Mouse (Mus musculus) common myeloid progenitor, adult 5-6 weeks (primary cell): Measurements from ENCODE around the gene Oxct2a. TPM values are rescaled to one million over a fixed set of nuclear protein-coding genes. Genes with fewer than 3 reads are reported as not detected.
"Not testable (repeated sequence)": the region's sequence is repeated elsewhere in the genome, so short reads cannot be mapped to it uniquely, and the experiment has no call there.

ENCODE experiments used
- ATAC-seq: replicated peaks from 2 replicates; pipeline ENCODE4 v1.8.0; 2016; ENCODE audit warnings: low read depth, mild to moderate bottlenecking, moderate TSS enrichment, inconsistent platforms; ENCODE audit not compliant: poor library complexity, severe bottlenecking
- total RNA-seq: library from RNA; stranded (forward); fragments of 200-1000, 187-1606 nt; gene quantifications from 2 replicates; pipeline ENCODE4 v1.2.3, GENCODE M21; 2017

Gene Oxct2a
- total RNA-seq = not detected in 2 replicates

DNA sequence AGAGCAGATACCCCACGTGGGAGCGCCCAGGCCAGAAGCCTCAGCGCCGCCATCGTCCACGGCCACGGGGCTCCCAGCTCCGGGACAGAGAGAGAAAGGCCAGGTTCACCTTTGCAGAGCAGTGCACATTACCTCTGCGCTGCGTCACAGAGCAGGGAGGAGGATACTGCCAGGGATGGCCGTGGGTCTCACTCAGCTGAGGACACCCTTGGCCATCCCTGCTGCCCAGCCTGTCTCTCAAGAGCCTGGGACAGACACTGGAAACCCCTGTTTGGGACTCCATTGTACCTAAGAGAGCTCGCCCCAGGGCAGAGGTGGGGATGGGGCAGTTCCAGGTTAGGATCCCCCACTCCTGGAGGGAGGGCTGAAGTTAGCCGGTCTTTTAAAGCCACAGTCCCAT lies at the start of gene Oxct2a:
Gene Oxct2a, minus strand, starts transcription at position 101 of the 400 bp plus-strand sequence.
- ATAC-seq = 0 out of 2 replicates have a peak, but pooled peaks have one; percentile 20

DNA sequence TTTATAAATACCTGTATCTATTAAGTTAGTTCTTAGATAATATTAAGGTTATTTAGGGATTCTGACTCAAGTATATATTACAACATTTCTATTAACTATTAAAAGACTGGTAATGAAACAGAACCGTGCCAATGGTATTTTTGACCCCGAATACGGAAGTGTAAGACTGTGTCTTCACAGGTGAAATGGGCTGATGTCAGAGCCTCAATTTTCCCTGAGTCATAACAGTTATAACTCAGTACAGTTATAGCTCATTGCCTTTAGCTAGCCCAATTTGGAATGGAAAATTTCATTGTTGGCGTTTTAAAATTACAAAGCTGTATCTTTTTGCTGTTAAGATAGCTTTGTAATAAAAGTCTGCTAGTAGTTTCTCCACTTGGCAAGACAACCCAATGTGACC lies 40.1 kb upstream of the Oxct2a start:
- ATAC-seq = no peak

DNA sequence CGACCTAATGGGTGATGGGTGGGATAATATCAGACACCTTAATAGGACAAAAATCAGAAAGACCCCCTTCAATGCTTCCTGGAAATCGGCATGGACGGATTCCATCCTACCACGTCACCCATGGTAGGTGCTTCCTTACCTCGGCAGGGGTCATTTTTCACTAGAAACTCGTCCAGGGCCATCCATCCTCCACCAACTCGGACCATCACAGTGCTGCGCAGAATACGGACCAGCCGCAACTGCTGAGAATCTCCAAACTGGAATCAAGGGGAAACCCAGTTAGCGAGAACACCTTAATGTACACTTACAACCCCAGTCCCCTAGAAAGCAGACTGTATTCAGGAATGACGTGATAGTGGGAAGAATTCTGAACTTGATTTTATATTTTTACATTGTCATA lies 37.3 kb upstream of the Oxct2a start:
- ATAC-seq = no peak

DNA sequence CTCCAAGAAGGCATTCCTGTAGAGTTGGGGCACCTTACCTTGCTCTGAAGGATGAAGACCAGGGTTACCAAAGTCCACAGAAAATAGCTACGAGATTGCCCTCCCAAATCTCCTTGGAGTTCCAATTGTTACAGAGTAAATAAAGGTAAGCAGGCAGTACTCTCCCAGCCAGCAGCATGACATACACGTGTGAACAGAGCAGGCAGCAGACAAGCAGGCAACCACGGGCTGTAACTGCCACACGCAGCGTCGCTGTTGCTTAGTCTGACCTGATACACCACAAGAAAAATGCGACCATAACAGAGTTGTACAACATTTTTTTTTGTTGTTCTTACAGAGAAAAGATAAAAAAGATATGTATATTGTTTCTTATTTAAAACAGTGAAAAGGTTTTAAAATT lies 35.2 kb upstream of the Oxct2a start:
- ATAC-seq = no peak

DNA sequence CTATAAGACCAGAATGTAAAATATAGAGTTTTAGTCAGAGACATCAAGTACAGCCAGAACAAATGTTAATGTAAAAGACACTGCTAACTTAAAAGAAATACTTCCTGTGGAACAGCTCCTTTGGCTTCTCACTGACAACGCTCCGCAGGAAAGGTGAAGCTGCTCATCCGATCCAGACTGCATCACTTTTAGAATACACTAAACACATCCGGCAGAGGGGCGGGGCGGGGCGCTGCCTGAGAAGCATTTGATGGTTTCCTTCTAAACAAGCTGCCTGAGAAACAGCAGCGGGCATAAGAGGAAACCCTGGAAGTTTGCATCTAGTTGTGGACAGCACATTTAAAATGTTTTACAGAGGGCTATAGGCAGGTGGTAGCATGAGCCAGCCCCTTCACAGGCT lies 32.5 kb upstream of the Oxct2a start:
- ATAC-seq = no peak

DNA sequence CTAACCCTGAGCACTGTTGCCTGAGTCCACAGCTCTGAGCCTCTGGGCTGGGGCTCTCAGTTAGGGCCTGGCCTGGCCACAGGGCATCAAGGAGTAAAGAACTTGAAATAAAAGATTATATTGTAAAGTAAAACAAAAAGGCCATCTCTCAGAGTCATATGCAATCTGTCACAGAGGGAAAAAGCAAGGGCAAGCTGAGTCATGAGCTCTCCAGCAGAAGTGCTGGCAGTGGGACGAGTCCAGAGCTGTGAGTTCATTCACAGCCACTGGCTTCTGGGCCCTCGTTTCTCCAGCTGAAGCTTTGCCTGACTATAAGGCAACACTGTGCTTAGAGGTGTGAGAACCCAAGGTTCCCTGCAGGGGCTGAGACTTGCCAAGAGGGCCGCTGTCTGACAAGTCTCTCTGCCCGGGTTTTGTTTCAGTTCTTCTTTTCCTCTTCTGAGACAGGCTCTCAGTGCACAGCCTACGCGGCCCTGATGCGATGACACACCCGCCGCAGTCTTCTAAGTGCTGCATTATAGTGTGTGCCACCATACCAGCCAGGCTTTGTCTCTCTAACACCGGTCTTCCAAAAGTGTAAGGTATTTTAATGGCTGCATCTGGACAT lies 29.9 kb upstream of the Oxct2a start:
- ATAC-seq = 0 out of 2 replicates have a peak, but pooled peaks have one; percentile 50

DNA sequence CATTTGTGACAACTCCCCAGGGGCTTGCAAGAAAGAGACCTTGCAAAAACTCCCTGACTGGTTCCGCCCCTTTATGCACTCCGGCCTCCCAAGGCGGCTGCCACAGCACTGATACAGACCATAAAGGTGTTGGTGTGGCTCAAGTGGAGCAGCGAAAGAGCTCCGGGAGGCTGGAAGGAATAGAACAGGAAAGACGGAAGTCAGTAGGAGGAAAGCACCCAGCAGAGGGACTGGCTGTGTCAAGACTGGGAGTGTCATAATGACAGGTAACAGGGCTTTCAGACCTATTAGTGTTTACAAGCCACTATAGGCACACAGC lies 20.0 kb upstream of the Oxct2a start:
- peak; percentile 16; the same call in 1 of the 2 replicates for ATAC-seq

DNA sequence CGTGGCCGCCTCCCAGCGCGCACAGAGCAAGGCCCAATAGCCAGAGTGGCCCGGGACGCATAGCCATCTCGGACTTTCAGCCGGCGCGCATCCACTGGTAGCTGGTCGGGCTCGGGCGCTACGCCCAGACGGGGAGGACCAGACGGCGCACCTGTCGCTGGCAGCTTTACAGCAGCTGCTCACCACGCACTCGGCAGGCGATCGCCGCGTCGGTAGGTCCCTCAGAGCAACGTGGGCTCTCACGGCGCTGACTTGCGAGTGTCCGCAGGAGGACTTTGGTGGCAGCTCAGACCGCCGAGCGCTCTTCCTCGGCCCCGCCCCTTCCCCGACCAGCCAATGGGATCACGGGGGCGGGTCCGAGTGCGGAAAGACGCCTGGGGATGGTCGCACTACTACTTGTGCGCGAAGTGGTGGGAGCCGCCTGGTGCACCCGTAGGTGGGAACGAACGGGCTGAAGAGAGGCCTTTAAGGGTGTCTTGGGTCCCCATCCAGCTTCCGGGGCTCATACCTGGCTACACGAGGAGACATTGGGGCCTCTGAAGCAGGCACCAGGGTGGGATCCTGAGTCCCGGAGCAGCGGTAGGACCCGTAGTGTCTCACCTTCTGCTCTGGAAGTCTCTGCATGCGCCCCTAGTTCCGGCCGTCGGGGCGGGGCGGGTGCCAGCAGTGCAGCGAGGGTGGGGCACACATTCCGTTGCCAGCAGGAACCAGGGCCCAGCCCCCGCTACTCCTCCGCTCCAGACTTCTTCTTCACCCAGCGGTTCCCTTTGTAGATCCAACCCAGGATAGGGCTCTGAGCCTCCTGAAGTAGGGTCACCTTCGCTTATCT lies 19.4 kb upstream of the Oxct2a start, which contains the start of gene Bmp8a:
Gene Bmp8a, minus strand, starts transcription at position 611 of the 829 bp plus-strand sequence.
- ATAC-seq = peak; percentile 90

DNA sequence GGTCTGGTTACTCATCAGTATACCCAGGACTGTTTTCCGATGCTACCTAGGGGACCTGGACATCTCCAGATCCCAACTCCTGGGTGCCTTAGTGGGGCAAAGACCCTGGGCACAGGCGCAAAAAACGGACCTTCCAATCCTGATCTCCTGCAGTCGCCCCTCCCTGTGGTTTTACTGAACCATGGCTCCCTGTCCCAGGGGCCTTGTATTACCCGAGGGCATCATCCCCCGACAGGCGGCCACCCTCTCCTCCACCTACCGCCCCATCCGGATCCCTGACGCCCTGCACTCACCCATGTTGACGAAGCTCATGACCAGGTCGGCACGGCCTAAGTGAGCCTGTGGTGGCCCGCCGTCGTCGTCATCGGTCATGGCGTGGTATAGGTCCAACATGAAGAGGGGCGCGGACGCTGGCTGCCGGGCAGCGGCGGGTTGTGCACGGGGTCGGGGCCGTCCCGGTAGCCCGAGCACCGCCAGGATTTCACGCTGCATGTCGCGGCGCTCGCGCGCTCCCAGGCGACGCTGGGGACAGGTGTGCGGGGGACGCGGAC lies 18.7 kb upstream of the Oxct2a start:
- ATAC-seq = peak; percentile 17; the same call in 1 of the 2 replicates

DNA sequence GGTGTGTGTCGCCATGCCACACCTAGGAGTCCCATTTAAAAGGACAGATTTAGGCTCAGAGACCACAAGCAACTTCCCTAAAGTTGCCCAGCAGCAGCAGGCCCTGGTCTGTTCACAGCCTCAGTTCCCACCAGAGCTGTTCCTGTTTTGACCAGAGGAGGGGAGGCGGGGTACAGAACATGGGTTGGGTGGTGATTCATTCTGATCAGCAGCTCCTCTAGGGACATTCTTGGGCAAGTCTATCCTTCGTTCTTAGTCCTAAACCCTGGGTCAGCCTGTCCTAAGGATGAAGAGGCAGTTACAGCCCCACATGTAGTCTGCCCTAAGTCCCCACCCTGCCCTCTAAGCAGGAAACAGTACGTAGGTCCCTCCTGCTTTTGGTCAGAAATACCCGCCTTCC lies 16.8 kb upstream of the Oxct2a start:
- no peak for ATAC-seq

DNA sequence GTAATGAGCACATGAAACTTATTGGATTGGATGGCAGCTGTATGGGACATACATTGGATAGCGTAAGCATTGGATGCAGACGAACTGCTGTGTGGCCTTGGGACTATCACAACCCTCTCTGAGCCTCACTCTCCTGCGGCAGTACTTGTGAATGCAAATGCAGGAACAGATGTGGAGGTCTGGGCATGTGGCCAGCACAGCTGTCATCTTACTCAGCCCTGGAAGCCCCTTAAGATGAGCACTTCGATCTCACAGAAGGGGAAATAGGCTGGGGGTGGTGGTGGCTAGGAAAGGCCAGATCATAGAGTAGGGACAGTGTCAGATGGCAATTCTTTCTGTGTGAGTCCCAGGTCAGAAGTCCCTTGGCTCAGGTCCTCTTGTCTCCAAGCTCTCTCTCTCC lies 14.3 kb upstream of the Oxct2a start:
- ATAC-seq = no peak

DNA sequence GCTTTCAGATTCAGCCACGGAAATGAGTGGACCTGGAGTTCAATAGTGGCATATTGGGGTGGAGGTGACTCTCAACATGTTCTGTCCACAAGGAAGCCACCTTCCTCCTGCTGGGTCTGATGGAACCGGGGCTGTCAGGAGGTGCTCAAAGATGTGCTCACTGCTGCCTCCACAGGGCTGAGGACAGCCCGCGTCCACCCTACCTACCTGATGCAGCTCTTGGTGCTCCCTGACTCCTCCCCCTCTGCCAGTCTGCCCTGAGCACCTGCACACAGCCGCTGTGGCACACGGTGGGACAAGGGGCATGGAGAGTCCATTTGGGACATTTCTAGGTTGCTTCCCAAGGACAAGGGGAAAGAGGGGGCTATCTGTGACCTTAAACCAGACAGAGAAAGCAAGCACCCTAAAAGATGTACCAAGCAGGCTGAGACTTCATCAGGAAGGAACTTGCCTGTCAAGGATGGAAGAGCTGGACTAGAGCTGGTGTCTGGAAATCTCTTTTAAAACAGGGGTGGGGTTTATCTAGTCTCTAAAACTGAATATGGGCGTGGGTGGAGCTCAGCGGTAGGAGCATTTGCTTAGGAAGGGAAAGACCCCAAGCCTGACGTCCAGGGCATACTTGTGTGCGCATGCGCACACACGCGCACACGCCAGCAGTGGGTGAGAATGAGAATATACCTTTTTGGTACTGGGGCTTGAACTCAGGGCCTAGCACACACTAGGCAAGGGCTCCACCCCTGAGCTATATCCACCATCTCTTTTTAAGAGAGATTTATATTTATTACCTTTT lies 12.6 kb upstream of the Oxct2a start:
- ATAC-seq = no peak

DNA sequence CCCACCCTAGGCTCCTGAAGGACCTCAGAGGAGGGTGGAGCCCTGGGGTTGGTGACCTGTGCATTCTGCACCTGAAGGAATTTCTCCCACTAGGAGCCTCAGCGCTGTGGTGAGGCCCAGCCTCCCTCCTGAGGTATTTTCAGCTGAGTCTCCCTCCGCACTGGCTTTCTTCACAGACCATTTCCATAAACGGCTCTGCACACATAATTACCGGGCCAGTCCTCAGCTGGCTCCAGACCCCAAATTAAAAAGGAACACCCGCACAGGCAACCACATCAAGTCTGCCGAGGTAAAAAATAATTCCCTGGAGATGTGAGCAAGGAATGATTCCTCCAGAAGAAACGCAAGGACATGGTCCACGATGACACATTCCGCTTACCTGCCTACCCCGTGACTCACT lies 11.8 kb upstream of the Oxct2a start:
- ATAC-seq = not testable (repeated sequence)

DNA sequence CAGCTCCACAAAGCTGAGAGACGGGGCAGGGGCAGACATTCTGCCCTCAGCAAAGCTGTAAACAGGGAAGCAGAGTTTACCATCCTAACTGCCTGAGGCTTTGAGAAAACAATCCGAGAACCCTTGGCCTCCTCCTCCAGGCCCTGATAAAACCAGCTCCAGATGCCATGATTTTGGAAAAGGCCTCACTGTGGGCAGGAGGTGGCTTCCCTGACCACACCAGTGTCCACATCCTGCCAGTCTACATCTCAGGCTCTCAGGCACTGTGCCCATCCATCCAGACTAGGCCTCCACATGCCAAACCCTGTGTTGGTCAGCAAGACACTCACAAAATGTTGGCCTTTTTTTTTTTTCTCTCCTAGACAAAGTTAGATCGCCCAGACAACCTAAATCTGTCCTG lies 10.7 kb upstream of the Oxct2a start:
- ATAC-seq = no peak

DNA sequence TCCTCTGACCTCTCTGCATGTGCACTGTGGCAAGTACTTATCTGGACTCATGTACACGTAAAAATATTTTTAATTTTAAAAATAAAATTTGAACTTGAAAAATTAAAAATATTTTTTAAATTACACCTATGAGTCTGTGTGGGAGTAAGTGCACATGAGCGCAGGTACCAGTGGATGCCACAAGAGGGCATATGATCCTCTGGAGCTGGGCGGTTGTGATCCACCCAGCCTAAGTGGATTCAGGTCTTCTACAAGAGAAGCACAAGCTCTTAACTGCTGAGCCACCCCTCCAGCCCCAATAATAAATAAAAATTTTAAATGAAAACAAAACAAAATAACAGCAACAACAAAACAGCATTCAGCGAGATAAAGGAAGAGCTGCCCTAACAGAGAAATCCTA lies 9.7 kb upstream of the Oxct2a start:
- ATAC-seq = no peak

DNA sequence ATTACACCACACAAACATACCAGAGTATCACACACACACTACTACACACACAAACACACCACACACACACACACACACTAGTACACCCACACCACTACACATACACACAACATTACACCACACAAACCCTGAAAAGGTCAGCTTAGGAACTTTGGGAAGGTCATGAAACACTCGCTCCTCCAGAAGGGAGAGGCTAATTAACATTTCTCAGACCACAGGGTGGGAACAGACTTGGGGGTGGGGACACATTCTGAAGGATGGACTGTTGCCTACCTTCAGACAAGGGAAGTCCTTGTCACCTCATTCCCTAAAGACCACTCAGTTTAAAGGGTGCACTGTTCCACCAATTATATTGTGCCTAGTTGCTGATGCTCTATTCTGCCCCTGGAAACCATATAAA lies 8.5 kb upstream of the Oxct2a start:
- not testable (repeated sequence) for ATAC-seq

DNA sequence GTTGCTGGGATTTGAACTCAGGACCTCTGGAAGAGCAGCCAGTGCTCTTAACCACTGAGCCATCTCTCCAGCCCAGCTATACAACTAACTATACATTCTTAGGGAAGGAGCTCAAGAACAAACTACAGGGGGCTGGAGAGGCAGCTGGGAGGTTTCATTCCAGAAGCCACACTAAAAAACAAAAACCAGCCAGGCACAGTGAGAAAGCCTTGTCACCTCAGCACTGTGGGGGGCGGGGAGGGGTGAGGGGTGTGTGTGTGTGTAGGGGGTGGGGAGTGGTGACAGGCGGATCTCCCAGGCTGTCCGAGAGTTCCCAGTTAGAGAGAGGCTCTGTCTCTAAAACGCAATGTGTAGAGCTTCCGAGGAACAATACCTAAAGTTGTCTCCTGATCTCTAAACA lies 7.9 kb upstream of the Oxct2a start:
- no peak for ATAC-seq

DNA sequence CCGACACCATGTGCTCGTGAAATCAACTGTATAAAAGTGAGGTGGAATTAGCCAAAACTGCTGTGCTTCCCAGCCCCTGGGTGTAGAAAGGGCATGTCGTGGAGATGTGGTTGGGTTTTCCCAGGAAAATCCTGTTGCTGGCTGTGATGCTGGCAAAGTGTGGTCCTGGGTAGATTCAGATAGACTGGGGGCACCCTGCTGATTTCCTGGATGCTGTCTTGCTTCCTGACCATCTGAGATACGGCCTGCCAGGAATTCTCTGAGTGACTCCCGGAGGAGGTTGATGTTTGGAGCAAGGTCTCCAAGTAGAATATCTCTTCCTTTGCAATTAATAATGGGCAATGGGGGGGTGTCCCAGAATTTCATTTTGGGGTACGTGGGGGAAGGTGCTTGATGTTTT lies 5.5 kb upstream of the Oxct2a start:
- ATAC-seq = no peak

DNA sequence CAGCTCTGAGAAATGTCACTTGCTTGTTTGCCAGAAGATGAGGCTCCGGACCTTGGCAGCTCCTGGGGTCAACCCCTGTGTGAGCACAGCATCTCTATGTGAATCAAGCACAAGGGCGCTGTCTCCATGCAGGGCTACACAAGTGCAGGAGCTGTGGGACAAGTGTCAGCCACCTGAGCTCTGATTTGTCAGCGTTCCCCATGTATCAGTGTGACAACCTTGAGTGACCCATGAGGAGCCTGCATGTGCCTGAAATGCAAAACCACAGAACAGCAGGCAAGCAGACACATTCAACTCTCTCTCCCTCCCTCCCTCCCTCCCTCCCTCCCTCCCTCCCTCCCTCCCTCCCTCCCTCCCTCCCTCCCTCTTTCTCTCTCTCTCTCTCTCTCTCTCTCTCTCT lies 4.2 kb upstream of the Oxct2a start:
- ATAC-seq = no peak

DNA sequence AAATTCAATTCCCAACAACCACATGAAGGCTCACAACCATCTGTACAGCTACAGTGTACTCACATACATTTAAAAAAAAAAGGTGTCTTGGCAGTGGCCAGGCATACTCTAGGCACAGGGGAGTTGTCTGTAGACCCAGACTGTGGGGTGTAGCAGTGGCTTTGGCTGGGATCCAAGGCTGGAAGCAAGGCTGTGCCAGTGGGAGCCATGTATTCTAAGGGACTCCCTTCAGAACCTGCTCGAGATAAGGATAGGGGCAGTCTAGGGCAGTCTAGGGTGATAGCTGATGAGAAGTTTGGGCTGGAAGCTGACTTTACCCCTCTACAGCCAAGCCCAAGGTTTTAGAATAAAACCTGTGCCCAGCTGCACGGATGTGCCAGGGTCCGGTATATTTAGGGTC lies 2.7 kb upstream of the Oxct2a start:
- no peak for ATAC-seq

DNA sequence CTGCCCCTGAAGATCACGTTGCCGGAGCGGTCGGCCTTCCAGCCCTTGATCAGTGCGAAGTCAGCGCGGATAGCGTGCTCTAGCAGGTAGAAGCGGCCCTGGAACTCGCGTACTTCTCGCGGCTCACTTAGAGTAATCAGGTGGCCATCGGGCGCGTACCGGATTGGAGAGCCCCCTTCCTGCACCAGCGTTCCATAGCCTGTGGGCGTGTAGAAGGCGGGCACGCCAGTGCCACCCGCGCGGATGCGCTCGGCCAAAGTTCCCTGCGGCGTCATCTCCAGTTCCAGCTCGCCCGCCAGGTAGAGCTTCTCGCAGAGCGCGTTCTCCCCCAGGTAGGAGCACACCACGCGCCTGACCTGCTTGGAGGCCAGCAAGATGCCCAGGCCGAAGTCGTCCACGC lies 524 bp downstream of the Oxct2a start:
- ATAC-seq = peak; percentile 56
